Mouse (Mus musculus) MEL (cell line): ENCODE measurements around the gene Klk5. TPM values are rescaled to one million over a fixed set of nuclear protein-coding genes. Genes with fewer than 3 reads are reported as not detected.

Experiments
- DNase-seq: peaks from one replicate; pipeline ENCODE4 v3.0.0; 2011; ENCODE audit warnings: low read depth, low spot score
- H3K27ac ChIP-seq: 2 replicates; pipeline ENCODE4 v1.5.1; 2012; ENCODE audit warnings: low read depth, mild to moderate bottlenecking, control low read depth, low read length, moderate library complexity; ENCODE audit not compliant: control insufficient read depth
- H3K27me3 ChIP-seq, 2 experiments: fragments of 150-350 bp in 1 of 2; sonication (generic) in 1 of 2; 2 replicates each; pipeline ENCODE4 v1.6.1; 2012; ENCODE audit warnings: low read length in 2 of 2, mild to moderate bottlenecking in 2 of 2, improper control_type of control experiment in 1 of 2, moderate library complexity in 1 of 2; ENCODE audit not compliant: insufficient read depth in 2 of 2, control insufficient read depth in 1 of 2
- H3K36me3 ChIP-seq, 2 experiments: 2 replicates each; pipeline ENCODE4 v1.6.1; 2012 to 2014; ENCODE audit warnings: low read length in 2 of 2, improper control_type of control experiment in 1 of 2, inconsistent platforms in 1 of 2, mild to moderate bottlenecking in 1 of 2; ENCODE audit not compliant: insufficient read depth in 2 of 2, control insufficient read depth in 1 of 2
- H3K4me1 ChIP-seq, 2 experiments: fragments of 150-350 bp in 1 of 2; sonication (generic) in 1 of 2; 2 replicates each; pipeline ENCODE4 v1.6.1; 2012; ENCODE audit warnings: low read length in 2 of 2, improper control_type of control experiment in 1 of 2, mild to moderate bottlenecking in 1 of 2; ENCODE audit not compliant: insufficient read depth in 2 of 2, control insufficient read depth in 1 of 2
- H3K4me3 ChIP-seq, 2 experiments: fragments of 150-350 bp in 1 of 2; sonication (generic) in 1 of 2; 2 replicates each; pipeline ENCODE4 v1.5.1; 2012; ENCODE audit warnings: low read depth in 2 of 2, low read length in 2 of 2, mild to moderate bottlenecking in 2 of 2, moderate library complexity in 2 of 2, control low read depth in 1 of 2, improper control_type of control experiment in 1 of 2; ENCODE audit not compliant: control insufficient read depth in 1 of 2, insufficient read depth in 1 of 2
- H3K79me2 ChIP-seq: 2 replicates; pipeline ENCODE4 v1.6.1; 2012; ENCODE audit warnings: mild to moderate bottlenecking, low read length, moderate library complexity; ENCODE audit not compliant: control insufficient read depth, poor library complexity, insufficient read depth
- H3K9ac ChIP-seq: 2 replicates; pipeline ENCODE4 v1.6.1; 2012; ENCODE audit warnings: low read depth, mild to moderate bottlenecking, control low read depth, low read length, moderate library complexity; ENCODE audit not compliant: control insufficient read depth, poor library complexity, severe bottlenecking
- H3K9me3 ChIP-seq: fragments of 150-350 bp; sonication (generic); replicated peaks from 2 replicates; pipeline ENCODE4 v1.6.1; 2012; ENCODE audit warnings: mild to moderate bottlenecking, low read length, improper control_type of control experiment, moderate library complexity; ENCODE audit not compliant: insufficient read depth
- CHD1 ChIP-seq: IDR thresholded peaks from 2 replicates; pipeline ENCODE4 v1.6.1; 2012; ENCODE audit warnings: low read depth, mild to moderate bottlenecking, inconsistent platforms, low read length, improper control_type of control experiment
- CHD2 ChIP-seq: IDR thresholded peaks from 2 replicates; pipeline ENCODE4 v1.6.1; 2011; ENCODE audit warnings: low read length, improper control_type of control experiment
- CTCF ChIP-seq, 3 experiments: IDR thresholded peaks in 2 of 3; conservative IDR thresholded peaks in 1 of 3; 2 replicates each; pipeline ENCODE4 v1.5.1; 2011 to 2012; ENCODE audit warnings: low read length in 3 of 3, low read depth in 2 of 3, mild to moderate bottlenecking in 2 of 3, improper control_type of control experiment in 1 of 3, inconsistent platforms in 1 of 3, mixed read lengths in 1 of 3, moderate library complexity in 1 of 3; ENCODE audit not compliant: control insufficient read depth in 1 of 3, insufficient read depth in 1 of 3, poor library complexity in 1 of 3, severe bottlenecking in 1 of 3
- E2F4 ChIP-seq: IDR thresholded peaks from 2 replicates; pipeline ENCODE4 v1.6.1; 2011; ENCODE audit warnings: low read depth, low read length, improper control_type of control experiment, borderline replicate concordance
- ELF1 ChIP-seq: IDR thresholded peaks from 2 replicates; pipeline ENCODE4 v1.6.1; 2014; ENCODE audit warnings: low read depth, mild to moderate bottlenecking, inconsistent platforms, low read length, improper control_type of control experiment, moderate library complexity
- EP300 ChIP-seq, 2 experiments: IDR thresholded peaks; 2 replicates each; pipeline ENCODE4 v1.6.1; 2011; ENCODE audit warnings: improper control_type of control experiment in 2 of 2, low read length in 2 of 2, low read depth in 1 of 2, mild to moderate bottlenecking in 1 of 2
- ETS1 ChIP-seq: IDR thresholded peaks from 2 replicates; pipeline ENCODE4 v1.6.1; 2012; ENCODE audit warnings: low read depth, mild to moderate bottlenecking, inconsistent platforms, low read length, improper control_type of control experiment, moderate library complexity
- HCFC1 ChIP-seq: IDR thresholded peaks from 2 replicates; pipeline ENCODE4 v1.6.1; 2012; ENCODE audit warnings: low read depth, mild to moderate bottlenecking, inconsistent platforms, low read length, improper control_type of control experiment, moderate library complexity
- KAT2A ChIP-seq: conservative IDR thresholded peaks from 2 replicates; pipeline ENCODE4 v1.6.1; 2012; ENCODE audit warnings: low read depth, low read length, improper control_type of control experiment, inconsistent platforms
- MAFK ChIP-seq: IDR thresholded peaks from 2 replicates; pipeline ENCODE4 v1.6.1; 2011; ENCODE audit warnings: low read depth, mild to moderate bottlenecking, low read length, improper control_type of control experiment, borderline replicate concordance
- MAX ChIP-seq: IDR thresholded peaks from 2 replicates; pipeline ENCODE4 v1.6.1; 2011; ENCODE audit warnings: low read length, improper control_type of control experiment
- MEF2A ChIP-seq: IDR thresholded peaks from 2 replicates; pipeline ENCODE4 v1.6.1; 2014; ENCODE audit warnings: low read depth, mild to moderate bottlenecking, inconsistent platforms, low read length, improper control_type of control experiment; ENCODE audit not compliant: poor library complexity, insufficient replicate concordance, severe bottlenecking; ENCODE audit errors: extremely low read depth
- MXI1 ChIP-seq: IDR thresholded peaks from 2 replicates; pipeline ENCODE4 v1.6.1; 2011; ENCODE audit warnings: mild to moderate bottlenecking, low read depth, low read length, improper control_type of control experiment
- MYB ChIP-seq: IDR thresholded peaks from 2 replicates; pipeline ENCODE4 v1.6.1; 2011; ENCODE audit warnings: mild to moderate bottlenecking, low read depth, low read length, improper control_type of control experiment
- POLR2AphosphoS2 ChIP-seq: IDR thresholded peaks from 2 replicates; pipeline ENCODE4 v1.6.1; 2011; ENCODE audit warnings: low read length, improper control_type of control experiment
- POLR2AphosphoS5 ChIP-seq: IDR thresholded peaks from 2 replicates; pipeline ENCODE4 v1.6.1; 2012; ENCODE audit warnings: low read depth, borderline replicate concordance, mild to moderate bottlenecking, inconsistent platforms, low read length, moderate library complexity, mixed read lengths
- RAD21 ChIP-seq: IDR thresholded peaks from 2 replicates; pipeline ENCODE4 v1.6.1; 2011; ENCODE audit warnings: mild to moderate bottlenecking, low read depth, low read length, improper control_type of control experiment
- SIN3A ChIP-seq: IDR thresholded peaks from 2 replicates; pipeline ENCODE4 v1.6.1; 2012; ENCODE audit warnings: low read length, improper control_type of control experiment, inconsistent platforms
- SMC3 ChIP-seq: IDR thresholded peaks from 2 replicates; pipeline ENCODE4 v1.6.1; 2011; ENCODE audit warnings: low read depth, low read length, improper control_type of control experiment
- UBTF ChIP-seq: IDR thresholded peaks from 2 replicates; pipeline ENCODE4 v1.6.1; 2012; ENCODE audit warnings: low read depth, mild to moderate bottlenecking, inconsistent platforms, low read length, improper control_type of control experiment, moderate library complexity, borderline replicate concordance; ENCODE audit not compliant: insufficient read depth
- USF1 ChIP-seq: IDR thresholded peaks from 2 replicates; pipeline ENCODE4 v1.6.1; 2014; ENCODE audit warnings: low read depth, mild to moderate bottlenecking, inconsistent platforms, low read length, improper control_type of control experiment, moderate library complexity
- USF2 ChIP-seq, 2 experiments: IDR thresholded peaks; 2 replicates each; pipeline ENCODE4 v1.6.1; 2011 to 2012; ENCODE audit warnings: improper control_type of control experiment in 2 of 2, low read length in 2 of 2, borderline replicate concordance in 1 of 2, inconsistent platforms in 1 of 2, low read depth in 1 of 2, mild to moderate bottlenecking in 1 of 2; ENCODE audit not compliant: insufficient read depth in 1 of 2
- ZKSCAN1 ChIP-seq: IDR thresholded peaks from 2 replicates; pipeline ENCODE4 v1.6.1; 2012; ENCODE audit warnings: low read depth, mild to moderate bottlenecking, inconsistent platforms, low read length, improper control_type of control experiment, moderate library complexity
- ZNF384 ChIP-seq: IDR thresholded peaks from 2 replicates; pipeline ENCODE4 v1.6.1; 2012; ENCODE audit warnings: low read depth, mild to moderate bottlenecking, inconsistent platforms, low read length, improper control_type of control experiment
- polyA plus RNA-seq, 2 experiments: library from polyadenylated mRNA; stranded (reverse) in 1 of 2; unstranded in 1 of 2; fragments of >175 nt in 1 of 2; fragments of >200 nt in 1 of 2; gene quantifications; 2 replicates each; pipeline versions ENCODE4 v1.2.1 to v1.2.4; 2012; ENCODE audit warnings: low replicate concordance in 2 of 2, low read depth in 1 of 2; ENCODE audit not compliant: insufficient read length in 2 of 2, insufficient read depth in 1 of 2, missing spikeins in 1 of 2
- total RNA-seq: library from RNA; depleted of rRNA; stranded (reverse); fragments of 300-350 nt; gene quantifications from 2 replicates; pipeline ENCODE4 v1.2.3, GENCODE M21; 2012

The Klk5 gene
- total and polyA plus RNA-seq, 3 experiments = not detected

DNA sequence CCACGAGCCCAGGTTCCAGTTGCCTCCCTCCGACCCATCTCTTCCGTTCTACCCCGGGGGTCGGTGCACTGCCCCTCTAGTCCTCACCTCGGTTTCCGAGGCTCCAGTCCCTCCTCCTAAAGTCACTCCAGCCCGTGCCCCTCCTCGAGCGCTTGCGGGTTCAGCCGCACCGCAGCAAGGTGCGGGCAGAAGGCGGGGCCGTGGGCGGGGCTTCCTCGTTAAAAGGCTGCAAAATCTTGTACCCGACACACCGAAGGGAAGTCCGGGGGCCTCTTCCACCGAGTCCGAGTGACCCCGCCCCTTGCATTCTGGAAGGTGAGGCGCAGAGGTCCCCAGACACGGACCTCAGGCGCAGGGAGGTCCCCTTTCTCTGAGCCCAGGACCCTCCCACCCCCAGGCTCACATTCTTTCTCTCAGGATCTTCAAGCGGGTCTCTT, 44.4 kb upstream of the Klk5 start, which contains the start of gene Klk8:
Gene Klk8 (plus strand): TSS at position 245 of the 437 bp plus-strand sequence.
- Histone ChIP-seq H3K4me1 (no peaks in the 10 kb centered on the region), H3K9ac (no peak within 1 kb of the TSS), H3K27me3 (no peaks in the 10 kb centered on the region), H3K9me3 (no peaks in the 10 kb centered on the region), H3K79me2 (no peaks in the 10 kb centered on the region), H3K36me3 (no peaks in the 10 kb centered on the region), H3K27ac (no peak within 1 kb of the TSS), H3K4me3 (no peak within 1 kb of the TSS)
- TF ChIP-seq SIN3A (no peak), ZKSCAN1 (no peak), E2F4 (no peak), MAFK (no peak), ELF1 (no peak), SMC3 (no peak), USF1 (no peak), EP300 (IDR thresholded peaks at IDR 0.05; ENCODE audit: low read depth in 1 of 2, low read length in 2 of 2) (no peak)
- DNase-seq = no peak

DNA sequence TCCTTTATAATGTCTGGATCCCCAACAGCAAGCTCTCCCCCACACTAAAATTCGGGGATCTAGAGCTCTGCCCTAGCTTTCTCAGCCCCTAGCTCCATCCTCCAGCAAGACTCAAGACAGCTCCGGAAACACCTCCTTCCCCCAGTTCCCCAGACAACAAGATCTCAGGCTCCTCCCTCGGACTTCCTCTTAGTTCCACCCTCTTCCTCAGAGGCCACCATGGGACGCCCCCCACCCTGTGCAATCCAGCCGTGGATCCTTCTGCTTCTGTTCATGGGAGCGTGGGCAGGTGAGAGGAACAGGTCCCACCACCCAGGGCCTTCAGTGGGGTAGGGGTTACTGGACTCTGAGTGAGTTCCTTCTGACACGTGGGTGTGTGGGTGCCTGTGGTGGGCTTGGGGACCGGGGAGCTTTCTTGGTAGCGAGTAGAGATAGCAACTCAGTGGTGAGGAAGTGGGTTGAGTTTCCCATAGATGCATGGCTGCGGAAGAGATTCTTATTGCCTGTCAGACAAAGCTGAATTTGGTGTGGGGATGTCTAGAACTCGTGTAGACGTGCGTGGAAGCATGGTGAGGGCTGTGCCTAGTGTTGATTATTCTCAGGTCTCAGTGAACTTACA, 43.8 kb upstream of the Klk5 start:
- Histone ChIP-seq H3K9me3 (no peaks in the 10 kb centered on the region), H3K79me2 (no peaks in the 10 kb centered on the region), H3K4me3 (no peak overlapping the region), H3K27ac (no peak overlapping the region), H3K4me1 (no peaks in the 10 kb centered on the region), H3K9ac (no peak overlapping the region), H3K27me3 (no peaks in the 10 kb centered on the region), H3K36me3 (no peaks in the 10 kb centered on the region)
- TF ChIP-seq USF1 (no peak), ETS1 (no peak), MYB (no peak), MAX (no peak), POLR2AphosphoS5 (no peak), USF2 (IDR thresholded peaks at IDR 0.05; ENCODE audit: borderline replicate concordance in 1 of 2, insufficient read depth in 1 of 2, low read depth in 1 of 2, low read length in 2 of 2) (no peak), MEF2A (no peak), KAT2A (no peak), ZNF384 (no peak), SMC3 (no peak), EP300 (IDR thresholded peaks at IDR 0.05; ENCODE audit: low read depth in 1 of 2, low read length in 2 of 2) (no peak), ZKSCAN1 (no peak), HCFC1 (no peak), CHD2 (no peak), MXI1 (no peak), RAD21 (no peak), POLR2AphosphoS2 (no peak), CTCF (IDR thresholded peaks at IDR 0.05 in 2 of 3, conservative IDR thresholded peaks at IDR 0.05 in 1 of 3; ENCODE audit: control insufficient read depth in 1 of 3, insufficient read depth in 1 of 3, low read depth in 2 of 3, low read length in 3 of 3, poor library complexity in 1 of 3, severe bottlenecking in 1 of 3) (no peak), UBTF (no peak), CHD1 (no peak)
- DNase-seq = no peak
